Mouse (Mus musculus) kidney, postnatal 36 days (tissue): ENCODE measurements around the gene Ocel1.

Experiments
- DNase-seq, 2 experiments: peaks; one replicate each; pipeline ENCODE4 v3.0.0; 2021 to 2022; ENCODE audit warnings: mixed read lengths in 2 of 2

Gene Ocel1

DNA sequence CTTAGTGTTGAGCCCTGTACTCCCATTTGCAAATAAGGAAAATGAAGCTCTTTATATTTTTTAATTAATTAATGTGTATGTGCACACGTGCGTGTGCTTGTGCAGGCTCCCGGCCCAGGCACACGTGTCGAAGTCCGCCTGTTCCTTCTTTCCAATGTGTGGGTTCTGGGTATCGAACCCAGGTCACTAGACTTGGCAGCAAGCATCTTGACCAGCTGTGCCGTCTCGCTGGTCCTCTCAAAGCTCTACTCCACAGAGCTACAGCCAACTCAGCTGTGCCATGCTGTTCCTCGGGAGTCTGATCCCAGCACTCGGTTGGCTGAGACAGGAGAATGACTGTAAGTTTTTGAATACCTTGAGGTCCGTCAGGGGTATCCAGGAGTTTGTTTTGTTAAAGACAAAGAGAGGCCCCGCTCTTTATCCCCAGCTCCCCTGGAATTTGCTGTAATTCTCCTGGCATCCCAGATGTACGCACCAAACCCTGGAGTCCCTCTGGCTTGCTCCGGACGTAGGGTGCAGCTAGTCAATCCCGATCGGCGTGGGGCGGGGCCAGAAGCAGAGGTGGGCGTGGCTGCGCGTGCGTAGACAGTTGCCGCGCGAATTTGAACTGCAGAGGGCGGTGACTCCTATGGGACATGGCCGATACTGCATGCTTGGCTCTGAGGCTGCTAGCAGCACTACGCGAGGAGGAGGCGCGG, 34.5 kb downstream of the Ocel1 start, which contains the start of gene Ankle1:
Gene Ankle1 (plus strand): TSS at position 610 of the 698 bp plus-strand sequence.
- peak; percentile 95 to 97 for DNase-seq

DNA sequence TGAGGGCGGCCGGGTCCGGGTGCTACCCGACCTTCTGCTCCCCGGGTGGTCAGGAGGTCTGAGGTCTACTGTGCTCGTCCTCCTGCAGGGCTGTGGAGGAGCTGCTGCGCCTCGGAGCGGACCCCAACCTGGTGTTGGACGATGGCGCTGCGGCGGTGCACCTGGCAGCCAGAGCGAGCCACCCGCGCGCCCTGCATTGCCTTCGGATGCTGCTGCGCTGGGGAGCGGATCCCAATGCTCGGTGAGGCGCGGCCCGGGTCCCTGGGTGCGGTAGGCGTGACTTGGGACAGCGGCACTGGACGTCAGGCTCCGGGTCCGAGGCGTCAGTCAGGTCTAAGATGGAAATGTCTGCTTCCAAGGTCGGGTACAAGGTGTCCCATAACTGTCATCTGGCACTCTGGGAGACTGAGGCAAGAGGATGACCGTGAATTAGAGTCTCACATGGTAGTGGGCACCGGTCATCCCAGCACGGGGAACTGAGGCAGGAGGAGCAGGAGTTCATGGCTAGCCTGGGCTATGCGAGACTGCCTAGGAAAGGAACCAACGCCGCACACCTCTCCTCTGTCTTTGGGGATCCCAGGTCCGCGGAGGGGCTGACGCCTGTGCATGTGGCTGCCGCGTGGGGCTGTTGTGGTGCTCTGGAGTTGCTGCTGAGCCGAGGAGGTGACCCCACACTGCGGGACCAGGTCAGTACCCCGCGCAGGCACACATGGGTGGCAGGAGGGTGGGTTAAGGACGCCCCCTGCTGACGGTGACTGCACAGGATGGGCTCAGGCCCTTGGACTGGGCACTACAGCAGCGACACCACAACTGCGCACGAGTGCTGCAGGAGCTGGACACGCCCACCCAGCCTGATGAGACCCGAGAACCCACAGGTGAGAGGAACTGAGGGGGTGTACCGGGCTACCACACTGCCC, 35.3 kb downstream of the Ocel1 start:
- DNase-seq: peak; percentile 78 to 88

DNA sequence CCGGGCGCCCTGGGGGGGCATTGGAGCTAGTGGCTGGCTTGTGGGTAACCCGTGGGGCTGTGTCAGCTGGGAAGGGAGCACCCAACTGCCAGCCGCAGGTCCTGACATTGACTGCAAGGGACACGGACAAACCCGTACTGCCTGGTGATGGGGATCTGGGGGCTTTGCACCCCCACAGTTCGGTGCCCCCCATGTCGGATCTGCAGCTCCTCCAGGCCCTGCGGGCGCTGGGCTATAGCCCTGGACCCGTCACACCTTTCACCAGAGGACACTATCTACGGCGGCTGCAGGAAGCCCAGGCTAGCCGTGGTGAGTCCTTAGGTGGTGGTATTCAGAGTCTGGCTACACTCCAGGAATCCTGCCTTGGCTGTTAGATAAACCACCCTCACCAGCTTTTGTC, 36.3 kb downstream of the Ocel1 start:
- DNase-seq: no peak

DNA sequence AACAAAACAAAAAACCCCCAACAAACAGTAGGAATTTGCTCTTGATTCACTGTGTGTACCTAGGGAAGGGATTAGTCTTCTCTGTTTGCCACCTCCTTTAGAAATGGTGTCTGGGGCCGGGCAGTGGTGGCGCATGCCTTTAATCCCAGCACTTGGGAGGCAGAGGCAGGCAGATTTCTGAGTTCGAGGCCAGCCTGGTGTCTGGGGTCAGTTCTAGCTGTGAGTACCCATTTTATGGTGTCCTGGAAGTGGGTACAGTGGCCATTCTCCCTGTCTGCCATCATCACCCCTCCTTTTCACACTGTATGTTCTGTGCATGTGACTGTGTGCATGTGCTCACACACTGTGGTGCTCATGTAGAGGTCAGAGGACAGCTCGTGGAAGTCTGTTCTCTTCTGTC, 37.1 kb downstream of the Ocel1 start:
- no peak for DNase-seq

DNA sequence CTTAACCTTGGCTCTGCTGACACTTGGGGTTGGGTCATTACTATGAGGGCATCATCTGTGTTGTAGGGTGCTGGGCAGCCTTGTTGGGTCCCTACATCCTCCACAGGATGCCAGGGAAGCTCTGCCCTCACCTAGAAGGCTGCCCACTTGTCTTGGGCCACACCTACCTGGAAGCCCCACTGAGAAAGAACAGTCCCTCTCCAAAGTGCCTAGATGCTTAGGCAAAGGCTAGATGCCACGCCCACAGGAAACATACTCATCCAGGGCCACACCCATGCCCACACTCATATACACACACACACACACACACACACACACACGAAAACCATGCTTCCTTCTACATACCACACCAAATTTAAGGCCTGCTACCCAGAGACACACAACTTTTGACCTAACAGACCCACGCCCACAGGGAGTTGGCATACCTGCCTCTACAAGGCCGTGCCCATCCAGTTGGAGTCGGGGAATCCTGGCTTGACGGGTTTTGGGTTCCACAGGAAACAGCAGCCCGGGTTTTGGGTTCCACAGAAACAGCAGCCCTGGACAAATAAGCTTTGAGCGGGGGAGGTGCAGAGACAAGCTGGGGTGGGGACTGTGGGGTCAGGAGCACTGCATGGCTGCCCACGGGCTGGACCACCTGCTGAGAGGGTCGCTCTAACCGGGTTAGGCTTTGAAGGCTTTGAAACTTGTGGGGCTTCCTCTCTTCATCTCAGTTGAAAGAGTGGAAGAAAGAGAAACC, 40.6 kb downstream of the Ocel1 start:
- DNase-seq: no peak

DNA sequence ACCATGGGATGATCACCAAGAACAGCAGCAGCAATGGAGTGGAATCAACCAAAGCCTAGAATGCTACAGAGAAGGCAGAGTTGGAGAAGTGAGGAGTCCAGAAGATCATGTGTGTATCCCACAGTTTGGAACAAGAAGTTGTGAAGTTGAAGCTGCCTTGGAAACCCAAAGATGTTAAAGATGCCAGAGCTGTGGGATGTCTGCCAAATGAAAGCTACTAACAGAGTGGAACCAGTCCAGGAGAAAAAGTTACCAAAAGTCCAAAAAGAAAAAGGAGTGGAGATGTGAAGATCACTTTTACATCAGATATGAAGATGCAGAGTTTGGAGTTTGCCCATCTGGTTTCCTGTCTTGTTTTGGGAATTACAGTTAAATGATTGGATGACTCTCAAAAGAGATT, 51.0 kb downstream of the Ocel1 start:
- no peak for DNase-seq
